8 mouse cellular contexts compared by ENCODE assay signal in the genomic region with DNA sequence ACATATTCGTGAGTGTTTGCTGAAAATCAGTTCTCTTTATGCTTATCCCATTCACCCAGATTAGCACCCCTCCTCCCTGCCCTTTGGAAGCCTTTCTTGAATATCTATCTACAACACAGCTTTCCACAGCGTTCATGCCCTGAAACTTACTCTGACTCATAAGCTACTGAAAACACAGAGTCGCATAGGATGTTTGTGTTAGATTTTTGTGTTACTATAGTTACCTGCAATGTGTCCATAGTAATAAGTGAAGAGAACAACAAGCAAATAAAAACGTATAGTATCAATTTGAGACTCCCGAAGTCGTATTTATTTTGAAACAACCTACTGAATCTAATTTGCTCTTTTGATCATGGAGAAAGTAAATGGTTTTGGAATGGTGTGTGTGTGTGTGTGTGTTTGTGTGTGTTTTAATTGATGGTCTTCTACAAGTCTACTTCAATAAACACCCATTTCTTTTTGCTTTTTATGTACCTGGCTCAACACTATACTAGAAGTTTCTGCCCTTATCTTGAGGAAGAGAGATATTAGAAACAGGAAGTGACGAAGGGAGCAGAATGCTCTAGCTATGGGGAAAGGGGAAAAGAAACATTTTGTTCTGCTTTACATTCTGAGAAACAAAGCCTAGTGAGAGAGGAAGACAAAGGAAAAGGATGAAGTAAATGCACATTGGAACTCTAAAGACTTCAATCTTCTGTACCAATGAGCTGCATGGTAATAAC. TPM values are rescaled to one million over a fixed set of nuclear protein-coding genes. Genes with fewer than 3 reads are reported as not detected.
DNase-seq lines count a peak whose midpoint lies in the region; ATAC-seq and TF ChIP-seq lines count a peak whose summit lies in the region.

No protein-coding gene starts in this region.

- intact Hi-C loops in left cerebral cortex, postnatal 25 days (cut with DNase I), result loop anchor here (5.0 kb wide), 2 partner anchors 79 to 104 kb away; no protein-coding TSS in a partner anchor

- DNase-seq in embryo, embryonic 10 days (ENCODE audit: low spot score), result peak; percentile 29
- DNase-seq in embryo, embryonic 11 days, result no peak
- peak; percentile 67 for DNase-seq in A20 (ENCODE audit: low read depth, low spot score)
- no peak for DNase-seq in limb, embryonic 14.5 days (ENCODE audit: low spot score)
- DNase-seq in left cerebral cortex, postnatal 25 days (ENCODE audit: low spot score in 2 of 2), result no peak
- DNase-seq in spleen, postnatal 4 days (ENCODE audit: low spot score in 2 of 2), result no peak

- TF ChIP-seq CTCF in embryonic fibroblast, embryonic 13.5 days (IDR thresholded peaks at IDR 0.05; ENCODE audit: borderline replicate concordance, insufficient read depth, low read length), result no peak

- H3K4me2 ChIP-seq in limb, embryonic 14.5 days (replicated peaks; ENCODE audit: low read depth, low read length, severe bottlenecking), result peak overlapping the region; percentile 58
- peak overlapping the region; percentile 68 for H3K4me2 ChIP-seq in neural tube, embryonic 14.5 days (ENCODE audit: low read depth, low read length)

- no peaks in the 10 kb centered on the region for H3K27me3 ChIP-seq in limb, embryonic 14.5 days (ENCODE audit: control insufficient read depth, insufficient read depth, low read length)
- H3K27me3 ChIP-seq in neural tube, embryonic 14.5 days (ENCODE audit: control insufficient read depth, insufficient read depth, low read length), result no peaks in the 10 kb centered on the region

- peak overlapping the region; percentile 73 for H3K4me3 ChIP-seq in embryonic fibroblast, embryonic 13.5 days (ENCODE audit: insufficient read depth, low read length)
- peak overlapping the region; percentile 67 for H3K4me3 ChIP-seq in limb, embryonic 14.5 days (replicated peaks; ENCODE audit: low read length)
- peak overlapping the region; percentile 74 for H3K4me3 ChIP-seq in neural tube, embryonic 14.5 days (ENCODE audit: low read depth, low read length)

- ATAC-seq in limb, embryonic 14.5 days (ENCODE audit: low FRiP score, low read depth), result no peak
- ATAC-seq in neural tube, embryonic 14.5 days (ENCODE audit: low read depth), result no peak

- H3K36me3 ChIP-seq in limb, embryonic 14.5 days (ENCODE audit: control insufficient read depth, insufficient read depth, low read length), result no peaks in the 10 kb centered on the region
- no peaks in the 10 kb centered on the region for H3K36me3 ChIP-seq in neural tube, embryonic 14.5 days (ENCODE audit: control insufficient read depth, insufficient read depth, low read length)

- H3K9me3 ChIP-seq in limb, embryonic 14.5 days (ENCODE audit: control insufficient read depth, low read length), result no peaks in the 10 kb centered on the region
- H3K9me3 ChIP-seq in neural tube, embryonic 14.5 days (ENCODE audit: control insufficient read depth, low read length), result no peaks in the 10 kb centered on the region

- H3K4me1 ChIP-seq in embryonic fibroblast, embryonic 13.5 days (ENCODE audit: control insufficient read depth, insufficient read depth, low read length), result peaks cover 6% of the 10 kb centered on the region; the same call in 1 of the 2 replicates
- H3K4me1 ChIP-seq in limb, embryonic 14.5 days (ENCODE audit: control insufficient read depth, insufficient read depth, low read length), result peaks cover 11% of the 10 kb centered on the region
- peaks cover 4% of the 10 kb centered on the region; the same call in 1 of the 2 replicates for H3K4me1 ChIP-seq in neural tube, embryonic 14.5 days (ENCODE audit: control insufficient read depth, insufficient read depth, low read length)

- H3K27ac ChIP-seq in embryonic fibroblast, embryonic 13.5 days (ENCODE audit: insufficient read depth, low read length), result peak overlapping the region; percentile 92
- peak overlapping the region; percentile 94 for H3K27ac ChIP-seq in limb, embryonic 14.5 days (replicated peaks; ENCODE audit: low read depth, low read length)
- H3K27ac ChIP-seq in neural tube, embryonic 14.5 days (ENCODE audit: low read depth, low read length), result 0 out of 2 replicates have a peak overlapping the region, but pooled peaks have one; percentile 94

- TF ChIP-seq POLR2A in embryonic fibroblast, embryonic 13.5 days (IDR thresholded peaks at IDR 0.05; ENCODE audit: low read depth, low read length), result no peak
- TF ChIP-seq POLR2A in limb, embryonic 14.5 days (IDR thresholded peaks at IDR 0.05; ENCODE audit: borderline replicate concordance, extremely low read depth, insufficient read depth, insufficient read length), result no peak

- WGBS in limb, embryonic 14.5 days, result 49% methylated on average over 7 of the region's 7 CpGs
- 50% methylated on average over 7 of the region's 7 CpGs for WGBS in neural tube, embryonic 14.5 days

- H3K9ac ChIP-seq in limb, embryonic 14.5 days (ENCODE audit: low read depth, low read length, severe bottlenecking), result peak overlapping the region; percentile 79; the same call in 1 of the 2 replicates
- H3K9ac ChIP-seq in neural tube, embryonic 14.5 days (replicated peaks; ENCODE audit: low read depth, low read length), result peak overlapping the region; percentile 83; the same call in 1 of the 2 replicates

RNA-seq across cellular contexts. Expression of gene Elovl5, which starts 5.5 kb away (rescaled TPM):
- 81.5 and 107 TPM in 2 replicates for polyA plus RNA-seq in embryonic fibroblast, embryonic 13.5 days (2011; ENCODE audit: insufficient read length, low read depth, missing spikeins)
- polyA plus RNA-seq in limb, embryonic 14.5 days (2012; rRNA removed), result 59.1 and 83.9 TPM in 2 replicates
- 72.7 and 76.6 TPM in 2 replicates for polyA plus RNA-seq in limb, embryonic 14.5 days (2014; fragmentation: Nextera tagmentation; extraction: Ambion mirVana)
- 69.1 and 69.7 TPM in 2 replicates for polyA plus RNA-seq in neural tube, embryonic 14.5 days (2014; fragmentation: Nextera tagmentation; extraction: Ambion mirVana)
- total RNA-seq in left cerebral cortex, postnatal 25 days (2021), result 10 to 100 TPM; 67.0 to 71.9 TPM

Comparison
In these comparisons a context has a peak if more than half of its experiments do, and no peak if none do; other contexts are left out.
1. DNase-seq: peak in embryo, embryonic 10 days (single experiment) and A20 (single experiment); none in embryo, embryonic 11 days (single experiment), limb, embryonic 14.5 days (single experiment), left cerebral cortex, postnatal 25 days (0 of 2) and spleen, postnatal 4 days (0 of 2).
2. Peak in every context shown above with its lines, with median percentiles within 50 percentile points of each other: H3K27ac ChIP-seq and H3K4me3 ChIP-seq.